Mouse (Mus musculus): Measurements from ENCODE around the gene Aprt.

Aprt gene

DNA sequence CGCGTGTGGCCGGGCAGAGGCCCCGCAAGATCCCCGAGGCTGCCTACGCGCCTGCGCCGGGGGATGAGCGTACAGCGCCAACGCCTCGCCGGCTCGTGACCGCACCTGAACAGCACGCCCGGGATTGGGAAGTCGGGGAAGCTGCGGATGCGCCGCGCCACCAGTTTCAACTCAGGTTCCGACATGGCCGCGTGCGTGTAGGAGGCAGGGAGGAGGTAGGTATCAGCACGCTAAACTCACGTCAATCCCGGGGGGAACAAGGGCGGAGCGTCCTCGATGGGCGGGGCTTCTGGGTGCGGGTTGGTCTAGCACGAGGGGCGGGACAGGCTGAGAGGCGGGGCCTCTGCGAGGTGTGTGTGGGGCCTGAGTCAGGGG is at the start of gene Aprt:
TSS of gene Aprt (minus strand) at position 262 of the 375 bp plus-strand sequence.
- DNase-seq: peak; percentile 96

DNA sequence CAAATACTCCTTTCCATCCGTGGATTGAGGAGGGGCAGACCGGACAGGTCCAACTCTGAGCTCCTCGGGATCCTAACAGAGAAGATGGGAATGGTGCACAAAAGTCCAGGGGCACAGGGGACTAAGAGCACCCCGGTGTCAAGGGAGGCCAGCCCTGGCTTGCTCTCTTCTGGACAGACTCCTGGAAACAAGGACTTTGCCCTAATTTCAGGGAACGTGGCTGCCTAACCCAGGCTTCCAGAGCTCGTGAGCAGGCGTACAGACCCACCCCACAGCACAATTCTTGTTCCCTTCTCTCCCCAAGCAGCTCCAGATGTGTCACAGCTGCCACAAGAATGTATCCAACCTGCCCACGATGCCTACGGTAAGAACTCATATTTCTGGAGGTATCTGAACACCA is 49.1 kb upstream of the Aprt start:
- no peak for DNase-seq

DNA sequence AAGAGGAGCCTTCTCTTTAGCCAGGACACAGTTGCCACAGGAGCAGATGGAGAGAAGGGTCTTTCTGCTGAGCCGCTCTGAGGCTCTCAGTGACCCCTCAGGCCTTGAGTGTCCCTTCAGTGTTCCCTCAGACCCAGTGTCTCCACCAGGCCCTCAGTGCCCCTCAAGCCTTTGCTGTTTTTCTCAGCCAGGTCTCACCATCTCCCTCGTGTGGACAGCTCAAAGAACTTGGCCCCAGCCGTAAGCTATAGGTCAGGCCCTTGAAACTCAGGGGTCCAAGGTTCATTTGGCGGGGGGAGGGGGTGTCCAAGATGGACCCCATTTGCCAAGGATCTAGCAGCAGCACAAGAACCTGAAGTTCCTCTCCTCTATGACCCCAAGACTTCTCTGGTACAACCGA is 47.9 kb upstream of the Aprt start:
- DNase-seq: no peak

DNA sequence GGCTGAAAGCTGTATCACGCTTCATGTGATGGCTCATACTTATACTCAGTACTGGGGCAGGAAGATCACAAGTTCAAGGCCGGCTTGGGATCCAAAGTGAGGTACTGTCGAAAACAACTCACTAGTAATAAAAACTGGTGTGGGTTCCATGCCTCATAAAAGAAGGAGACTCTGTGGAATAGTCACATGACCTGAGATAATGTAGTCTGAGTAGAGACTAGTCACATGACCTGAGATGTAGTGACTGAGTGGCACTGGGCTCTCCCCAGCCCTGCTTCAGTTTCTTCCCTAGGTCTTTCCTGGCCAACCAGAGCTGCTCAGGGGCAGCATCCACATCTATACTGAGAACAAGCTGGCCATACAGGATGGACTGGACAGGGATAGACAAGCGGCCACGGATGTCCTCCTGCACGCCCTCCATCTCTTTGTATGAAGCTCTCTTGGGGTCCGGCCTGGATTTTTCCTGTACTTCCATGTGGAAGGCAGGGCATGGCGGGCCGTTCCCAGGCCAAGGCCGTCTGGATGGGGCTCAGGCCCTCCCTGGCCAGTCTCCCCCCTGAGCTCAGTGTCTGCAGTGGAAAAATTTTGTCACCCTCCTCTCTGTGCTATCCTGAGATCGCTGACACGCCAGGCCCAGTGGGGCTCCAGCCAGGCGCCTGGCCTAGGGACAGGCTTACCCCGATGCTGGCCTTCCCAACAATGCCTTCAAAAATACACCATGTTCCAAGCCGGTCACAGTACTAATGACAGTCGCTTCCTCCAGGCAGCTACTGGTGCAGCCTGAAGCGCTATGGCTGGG is 47.3 kb upstream of the Aprt start:
- DNase-seq: no peak

DNA sequence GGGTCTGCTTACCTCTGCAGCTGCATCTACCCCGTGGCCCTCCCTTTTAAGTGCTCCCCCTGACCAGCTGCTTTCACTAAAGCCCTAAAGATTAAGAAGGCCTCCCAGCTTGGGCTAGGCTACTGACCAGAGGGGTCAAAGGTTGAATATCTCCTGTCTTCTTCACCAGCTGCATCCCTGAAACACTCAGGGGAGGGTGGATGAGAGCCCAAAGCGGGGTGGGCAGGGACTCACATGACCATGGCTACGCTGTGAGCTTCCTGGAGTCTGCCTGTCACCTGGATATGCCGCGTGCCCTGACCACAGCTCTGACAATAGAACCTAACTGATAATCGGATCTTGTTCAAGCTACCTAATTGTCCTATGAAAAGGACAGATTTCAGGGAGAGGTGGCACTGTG is 46.0 kb upstream of the Aprt start, which contains the start of gene Pabpn1l:
TSS of gene Pabpn1l (minus strand) at position 13 of the 400 bp plus-strand sequence.
- DNase-seq: no peak

DNA sequence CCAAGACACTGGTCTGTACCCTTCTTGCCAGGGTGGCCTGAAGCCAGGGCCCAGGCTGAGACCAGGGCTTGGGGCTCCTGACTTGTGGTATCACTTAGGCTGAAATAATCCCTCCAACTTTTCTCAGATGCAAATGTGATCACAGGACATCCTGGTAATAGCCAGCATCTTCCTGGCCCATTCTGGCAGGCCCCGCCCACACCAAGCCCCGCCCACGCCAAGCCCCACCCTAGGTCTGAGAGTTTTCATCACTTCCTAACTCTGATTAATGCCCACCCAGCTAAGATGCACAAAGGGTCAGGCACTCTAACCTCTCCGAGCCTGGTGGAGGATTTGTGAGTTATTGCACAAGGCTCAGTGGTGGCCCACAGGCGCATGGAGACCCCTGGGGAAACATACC is 43.7 kb upstream of the Aprt start:
- DNase-seq: no peak

DNA sequence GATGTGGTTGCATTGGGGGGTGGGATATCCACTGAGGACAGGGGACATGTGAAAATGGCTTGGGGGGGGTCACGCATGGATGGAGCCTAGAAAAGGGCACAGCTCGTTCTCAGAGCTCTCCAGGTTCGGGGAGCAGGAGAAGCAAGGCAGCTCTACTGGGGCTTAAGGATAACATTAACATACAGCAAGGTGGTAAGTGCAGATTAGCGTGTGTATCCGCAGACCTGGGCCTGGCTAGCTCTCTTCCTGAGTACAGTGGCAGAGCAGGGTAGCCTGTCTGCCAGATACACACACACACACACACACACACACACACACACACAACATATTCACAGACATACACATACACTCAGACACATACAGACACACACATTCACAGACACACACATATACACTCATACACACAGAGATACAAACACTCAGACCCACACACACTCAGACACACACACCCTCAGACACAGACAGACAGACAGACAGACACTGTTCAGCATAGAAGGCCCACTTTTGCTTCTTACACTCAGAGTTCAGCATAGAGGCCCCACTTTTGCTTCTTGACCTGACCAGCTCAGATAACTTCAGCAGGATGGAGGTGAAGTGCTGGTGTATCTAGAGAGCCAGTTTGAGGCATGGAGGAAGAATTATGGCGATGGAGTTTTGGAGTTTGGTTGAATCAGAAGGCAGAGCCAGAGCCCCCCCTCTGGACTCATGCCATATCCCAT is 42.1 kb upstream of the Aprt start:
- no peak for DNase-seq

DNA sequence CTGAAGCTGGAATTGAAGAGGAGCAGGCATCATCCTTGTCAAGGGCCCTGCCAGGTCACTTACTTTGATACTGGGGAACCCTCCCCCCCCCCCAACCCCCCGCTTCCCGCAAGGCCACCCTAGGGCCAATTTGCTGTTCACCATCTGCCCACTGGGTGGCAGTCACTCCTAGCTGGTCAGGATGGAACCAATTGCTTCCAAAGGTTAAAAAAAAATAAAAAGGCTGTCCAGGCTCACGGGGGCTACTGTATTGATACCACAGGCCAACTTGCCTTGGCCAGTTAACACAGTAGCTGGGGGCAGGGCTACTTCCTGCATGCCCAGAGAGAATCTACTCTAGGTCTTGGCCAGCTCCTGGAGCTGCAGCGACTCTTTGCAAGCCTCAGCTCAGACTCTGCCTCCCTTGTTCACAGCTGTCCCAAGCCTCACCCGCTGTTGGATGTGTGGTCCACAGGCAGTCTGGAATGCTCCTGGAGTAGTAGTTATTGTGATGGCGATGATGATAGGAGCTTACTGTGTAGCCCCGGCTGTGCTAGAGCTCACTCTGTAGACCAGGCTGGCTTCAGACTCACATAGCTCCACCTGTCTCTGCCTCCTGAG is 41.3 kb upstream of the Aprt start:
- peak; percentile 70 for DNase-seq

DNA sequence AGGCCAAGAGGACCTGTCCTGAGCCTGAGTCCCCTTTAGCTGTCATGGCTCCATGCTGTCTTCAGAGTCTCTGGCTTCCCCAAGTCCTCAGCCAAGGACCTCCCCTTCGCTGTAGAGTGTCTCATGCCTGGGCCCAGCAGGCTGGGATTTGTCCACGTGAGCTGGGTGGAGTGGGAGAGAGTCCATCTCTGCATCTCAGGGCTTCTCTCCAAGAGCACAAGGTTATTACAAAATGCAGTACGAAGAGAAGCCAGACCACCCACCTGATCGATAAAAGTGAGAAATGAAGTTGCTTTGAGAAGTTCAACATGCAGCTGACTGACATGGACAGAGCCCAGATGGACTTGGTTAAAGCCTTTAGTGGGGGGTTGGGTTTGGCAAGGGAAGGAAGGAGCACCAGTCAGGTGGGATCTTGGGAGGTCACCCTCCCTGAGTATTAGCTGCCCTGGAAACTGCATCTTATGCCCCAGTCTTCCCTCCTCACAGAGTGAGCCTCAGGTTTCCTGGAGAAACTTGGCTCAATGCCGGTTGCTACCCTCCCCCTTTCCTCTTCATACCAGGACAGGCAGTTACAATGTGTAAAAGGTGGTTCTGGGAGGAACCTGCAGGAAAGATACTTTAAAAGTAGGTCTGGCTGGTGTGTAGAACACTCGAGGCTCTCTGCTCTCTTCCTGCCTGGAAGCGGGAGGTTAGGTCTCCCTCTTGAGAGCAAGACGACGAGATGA is 39.6 kb upstream of the Aprt start:
- DNase-seq: no peak

DNA sequence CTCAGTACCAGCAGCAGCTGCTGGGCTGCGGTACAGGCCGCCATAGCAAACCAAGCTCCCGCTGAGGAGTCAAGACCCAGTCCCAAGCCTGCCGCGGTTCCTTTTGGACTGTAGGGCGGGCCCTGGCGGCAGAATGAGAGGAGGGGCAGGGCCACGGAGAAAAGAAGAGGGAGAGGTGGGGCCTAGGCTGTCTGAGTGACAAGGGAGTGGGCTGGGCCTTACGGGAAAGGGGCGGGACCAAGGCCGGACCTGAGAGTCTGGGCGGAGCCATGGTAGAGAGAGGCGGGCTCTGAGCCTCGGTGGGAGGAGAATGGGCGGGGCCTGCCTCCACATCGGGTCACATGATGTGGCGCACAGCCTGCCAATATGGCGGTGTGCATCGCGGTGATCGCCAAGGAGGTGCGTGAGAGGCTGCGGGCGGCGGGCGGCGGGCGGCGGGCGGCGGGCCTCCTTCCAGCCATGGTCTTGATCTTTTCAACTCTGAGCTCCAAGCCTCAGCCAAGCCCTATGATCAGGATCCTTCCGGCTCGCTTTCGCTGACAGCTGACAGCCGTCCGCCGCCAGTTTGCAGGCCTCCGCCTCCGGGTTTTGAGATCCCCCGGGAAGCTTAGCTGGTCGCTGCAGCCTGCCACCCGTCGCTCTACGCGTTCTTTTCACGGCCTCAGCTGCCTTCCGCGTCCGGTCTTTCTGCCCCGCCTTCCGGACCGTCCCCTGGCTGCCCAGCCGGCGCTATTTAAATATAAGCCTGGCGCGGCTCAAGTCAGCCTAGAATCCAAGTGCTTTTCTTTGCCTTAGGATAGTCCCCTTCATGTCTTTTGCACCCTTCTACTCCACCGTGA is 34.8 kb upstream of the Aprt start, which contains the start of the genes Galns and Trappc2l:
TSS of gene Galns (minus strand) at position 169 of the 839 bp plus-strand sequence.
TSS of gene Trappc2l (plus strand) at position 346 of the 839 bp plus-strand sequence.
- peak; percentile 96 for DNase-seq

DNA sequence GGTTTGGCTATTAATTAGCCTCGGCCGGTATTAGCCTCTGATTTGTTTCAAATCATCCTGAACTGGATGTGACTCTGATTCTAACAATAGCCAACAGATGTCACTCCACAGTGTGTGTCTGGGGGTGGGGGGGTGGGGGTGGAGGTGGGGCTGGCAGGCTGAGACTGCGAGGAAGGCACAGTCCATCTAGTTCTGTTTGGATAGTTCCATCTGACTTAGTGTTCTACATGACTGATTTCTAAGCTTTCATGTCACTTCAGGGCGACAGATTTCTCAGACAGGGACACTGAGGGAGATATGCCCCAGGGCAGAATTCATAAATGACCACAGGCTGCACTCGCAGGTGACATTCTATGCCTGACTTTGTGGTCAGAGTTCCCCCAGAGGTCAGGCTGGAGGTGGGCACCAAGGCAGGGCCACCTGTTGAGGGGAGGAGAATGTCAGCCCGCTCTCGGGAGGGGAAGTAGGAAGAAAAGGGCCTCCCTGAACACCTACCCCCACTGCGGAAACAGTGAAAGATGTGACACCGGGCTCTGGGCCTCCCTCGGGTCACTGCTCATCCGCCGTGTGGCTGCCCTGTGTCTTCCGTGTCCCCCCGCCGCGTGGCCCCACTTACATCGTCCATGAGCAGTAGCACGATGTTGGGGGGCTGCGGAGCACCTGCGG is 34.0 kb upstream of the Aprt start:
- DNase-seq: no peak

DNA sequence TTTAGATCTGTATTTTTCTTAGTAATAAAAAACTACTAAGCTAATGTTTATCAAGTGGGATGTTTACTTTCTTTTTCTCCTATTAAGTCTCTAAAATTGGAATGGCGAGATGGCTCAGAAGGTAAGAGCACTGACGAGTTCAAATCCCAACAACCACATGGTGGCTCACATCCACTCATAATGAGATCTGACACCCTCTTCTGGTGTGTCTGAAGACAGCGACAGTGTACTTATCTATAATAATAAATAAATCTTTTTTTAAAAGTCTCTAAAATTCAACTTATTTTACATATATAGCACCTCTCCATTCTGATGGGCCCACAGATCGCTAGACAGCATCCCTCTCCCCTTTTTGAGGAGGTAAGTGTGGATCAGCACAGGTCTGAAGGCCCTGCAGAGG is 33.5 kb upstream of the Aprt start:
- DNase-seq: no peak

DNA sequence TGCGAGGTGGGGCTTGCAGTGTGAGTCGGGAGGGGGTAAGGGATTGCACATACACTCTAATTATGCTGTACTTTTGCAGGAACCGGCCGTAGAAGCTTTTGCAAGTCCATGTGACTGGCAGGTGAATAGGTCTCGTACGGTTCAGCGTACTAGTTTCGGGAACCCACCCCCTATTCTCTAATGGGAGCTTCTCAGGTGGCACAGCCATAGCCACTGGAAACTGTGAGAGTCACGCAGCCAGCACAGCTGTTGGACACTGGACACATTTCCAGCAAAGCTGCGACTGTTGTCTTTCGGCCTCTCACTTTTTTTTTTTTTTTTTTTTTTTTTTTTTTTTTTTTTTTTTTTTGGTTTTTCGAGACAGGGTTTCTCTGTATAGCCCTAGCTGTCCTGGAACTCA is 30.1 kb upstream of the Aprt start:
- DNase-seq: no peak

DNA sequence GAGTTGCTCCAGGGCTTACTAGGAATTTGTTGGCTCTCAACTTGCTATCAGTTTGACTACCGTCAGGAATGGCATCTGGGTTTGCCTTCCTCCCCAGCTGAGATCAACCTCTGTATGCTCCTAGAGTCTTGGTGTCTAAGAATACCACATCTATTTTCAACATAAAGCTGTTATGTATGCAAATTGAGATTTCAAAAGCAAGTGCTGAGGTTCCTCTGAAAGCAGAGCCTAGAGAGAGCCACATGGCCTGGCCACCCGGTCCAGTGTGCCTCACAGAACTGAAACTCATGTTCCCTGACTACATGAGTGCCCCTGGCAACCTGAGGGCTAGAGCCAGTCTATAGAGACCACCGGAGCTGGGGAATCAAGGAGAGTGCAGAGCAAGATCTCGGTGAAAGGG is 28.7 kb upstream of the Aprt start:
- DNase-seq: no peak

DNA sequence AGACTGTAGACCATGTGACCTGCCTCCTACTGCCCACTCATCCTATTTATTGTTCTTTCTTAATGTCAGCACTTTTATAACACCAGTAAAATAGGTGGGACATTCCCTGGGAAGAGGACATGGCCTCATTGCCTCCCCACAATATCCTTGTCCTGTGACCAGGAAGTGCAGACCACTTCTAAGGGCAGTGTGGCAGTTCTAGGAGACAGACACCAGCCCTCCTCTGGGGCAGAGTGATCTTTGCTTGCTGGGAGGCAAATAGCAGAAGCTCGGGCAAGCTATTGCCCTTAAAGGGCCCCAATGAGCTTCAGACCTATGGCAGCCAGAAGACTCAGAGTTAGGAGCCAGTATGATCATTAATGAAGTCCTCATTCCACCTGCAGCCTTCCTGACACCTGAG is 27.9 kb upstream of the Aprt start:
- no peak for DNase-seq

DNA sequence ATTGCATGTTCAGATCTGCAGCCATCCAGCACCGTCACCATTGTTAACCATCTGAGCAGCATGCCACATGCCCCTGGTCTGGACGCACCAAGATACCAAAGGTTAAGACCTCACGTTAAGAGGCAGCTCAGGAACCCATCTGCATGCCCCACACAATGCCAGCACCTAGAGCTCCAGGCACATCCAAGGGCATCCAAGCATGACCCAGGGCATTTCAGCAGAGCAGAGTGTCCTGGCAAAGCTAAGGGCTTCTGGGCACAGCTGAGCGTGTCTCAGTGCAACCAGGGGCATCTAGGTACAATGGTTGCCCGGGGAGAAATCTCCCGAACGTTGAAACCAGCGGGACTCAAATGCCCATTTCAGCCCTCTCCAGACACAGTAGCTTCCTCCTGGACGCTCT is 24.0 kb upstream of the Aprt start:
- DNase-seq: no peak

DNA sequence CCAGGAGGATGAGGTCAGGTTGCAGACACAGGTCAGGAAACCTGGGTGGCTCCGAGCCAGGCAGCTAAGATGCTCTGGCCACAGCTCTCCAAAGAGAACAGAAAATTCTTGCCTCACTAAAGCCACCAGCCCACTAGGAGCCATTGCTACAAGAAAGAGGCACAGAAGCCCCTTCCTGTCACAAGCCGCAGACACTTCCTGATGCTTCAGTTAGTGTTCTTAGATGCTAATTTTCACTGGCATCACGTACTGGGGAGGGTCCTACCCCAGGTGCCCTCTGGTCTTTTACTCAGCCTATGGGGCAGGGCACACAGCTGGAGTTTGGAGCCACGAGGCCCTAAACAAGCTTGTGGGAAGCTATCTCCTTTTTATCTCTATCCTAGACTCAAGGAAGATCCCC is 19.3 kb upstream of the Aprt start:
- DNase-seq: no peak

DNA sequence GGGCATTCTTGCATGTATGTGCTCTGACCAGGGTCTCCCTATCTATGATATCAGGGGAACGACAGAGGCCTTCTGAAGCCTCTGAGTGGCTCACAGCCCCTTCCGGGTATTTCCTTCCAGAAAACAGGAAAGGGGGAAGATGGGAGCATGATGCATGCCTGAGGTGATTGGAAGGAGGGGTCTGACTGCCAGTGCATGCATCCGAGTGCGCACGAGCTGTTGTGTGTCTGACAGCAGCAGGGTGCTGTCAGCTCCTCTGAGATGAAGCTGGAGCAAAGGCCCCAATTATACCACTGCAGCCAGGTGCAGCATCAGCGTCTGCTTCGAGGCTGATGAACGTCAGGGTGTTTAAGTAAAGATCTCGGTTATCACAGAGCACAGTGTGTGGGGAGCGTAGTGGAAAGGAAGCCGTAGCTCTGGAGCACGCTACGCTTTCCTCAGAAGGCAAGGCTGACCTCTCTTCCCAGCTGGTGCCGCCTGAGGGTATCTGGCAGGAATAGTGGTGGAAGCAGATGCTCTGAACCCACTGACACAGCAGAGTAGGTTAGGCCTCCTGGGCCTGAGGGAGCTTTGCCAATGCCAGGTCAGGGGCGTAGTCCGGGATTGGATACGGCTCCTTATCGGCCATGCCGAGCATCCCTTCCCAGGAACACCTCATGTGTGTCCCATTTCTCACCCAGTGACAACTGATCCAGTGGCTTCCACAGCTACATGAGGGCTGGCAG is 17.2 kb upstream of the Aprt start:
- no peak for DNase-seq

DNA sequence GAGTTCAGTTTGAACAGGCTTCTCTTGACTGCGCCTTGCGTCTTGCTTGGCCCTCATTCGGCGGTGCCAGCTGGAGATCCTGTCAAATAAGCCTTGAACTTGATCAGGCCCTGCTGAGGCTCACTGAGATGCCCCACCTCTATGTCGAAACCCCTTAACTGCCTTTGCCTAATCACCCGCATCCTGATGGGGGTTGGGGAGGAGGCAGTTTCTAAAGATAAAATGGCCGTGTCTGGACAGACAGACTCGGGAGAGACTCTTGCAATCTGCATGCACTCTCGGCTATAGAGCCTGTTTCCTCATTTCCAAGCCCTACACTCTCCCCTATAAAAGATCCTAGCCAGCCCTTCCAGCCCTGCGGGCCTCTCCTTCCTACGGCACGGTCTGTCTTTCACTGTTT is 16.5 kb upstream of the Aprt start:
- DNase-seq: no peak

DNA sequence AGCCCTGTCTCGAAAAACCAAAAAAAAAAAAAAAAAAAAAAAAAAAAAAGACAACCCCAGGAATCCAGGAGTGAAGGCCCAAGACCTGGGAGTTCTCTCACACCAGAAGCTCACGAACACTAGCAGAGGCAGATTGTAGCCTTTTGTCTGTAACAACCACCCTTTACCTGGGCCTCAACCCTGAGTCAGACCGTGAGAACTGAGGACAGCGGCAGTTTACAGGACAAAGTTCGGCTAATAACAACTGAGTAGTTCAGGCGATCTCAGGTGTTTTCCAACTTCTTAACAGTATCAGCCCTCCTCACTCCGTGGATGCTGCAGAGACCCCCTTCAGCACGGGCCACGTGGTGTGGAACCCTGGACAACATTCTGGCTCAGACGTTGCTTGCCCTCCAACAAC is 10.0 kb upstream of the Aprt start:
- no peak for DNase-seq

DNA sequence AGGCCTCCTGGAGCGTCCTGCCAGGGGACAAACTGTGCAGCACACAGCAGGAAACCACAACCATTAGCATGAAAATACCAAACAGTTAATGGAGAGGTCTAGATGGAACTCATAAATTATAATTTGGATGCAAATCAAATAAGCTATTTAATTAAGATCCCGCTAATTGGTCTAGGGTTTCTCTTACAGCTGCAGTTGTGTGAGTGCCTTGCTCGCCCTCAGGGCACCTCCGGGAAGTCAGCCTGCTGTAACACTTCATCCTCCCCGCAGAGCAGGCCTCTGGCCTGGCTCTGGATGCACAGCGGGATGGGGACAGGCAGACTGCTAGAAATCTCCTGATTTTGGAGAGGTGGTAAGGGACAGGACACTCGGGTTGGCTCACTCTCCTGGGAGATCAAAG is 9.5 kb upstream of the Aprt start:
- no peak for DNase-seq

Measured in right cerebral cortex, adult 18-20 months (tissue).